Mouse (Mus musculus): ENCODE results near the gene Prkrip1.
A peak's percentile ranks its signal among the peaks of the same experiment; 100 is the strongest.

DNA sequence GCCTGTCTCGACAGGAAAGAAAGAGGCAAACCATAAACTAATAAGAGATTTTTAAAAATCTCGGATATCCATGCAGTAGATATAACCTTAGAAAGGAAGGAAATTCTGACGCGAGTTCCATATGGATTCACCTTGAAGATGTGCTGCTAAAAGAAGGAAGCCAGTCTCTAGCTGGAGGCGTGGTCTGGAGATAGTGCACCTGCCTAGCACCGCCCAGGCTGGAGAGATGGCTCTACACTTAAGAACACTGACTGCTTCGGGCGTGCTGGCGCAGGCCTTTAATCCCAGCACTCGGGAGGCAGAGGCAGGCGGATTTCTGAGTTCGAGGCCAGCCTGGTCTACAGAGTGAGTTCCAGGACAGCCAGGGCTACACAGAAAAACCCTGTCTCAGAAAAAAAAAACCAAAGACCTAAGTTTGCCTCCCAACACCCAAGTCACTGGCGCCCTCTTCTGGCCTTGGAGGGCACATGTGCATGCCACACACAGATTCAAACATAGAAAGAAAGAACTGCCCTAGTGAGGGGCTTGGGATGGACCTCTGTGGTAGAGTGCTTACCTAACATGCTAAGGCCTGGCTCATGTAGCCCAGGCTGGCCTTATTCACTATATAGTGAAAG, 61.0 kb downstream of the Prkrip1 start:
- peak; percentile 84 for TF ChIP-seq CTCF (IDR thresholded peaks at IDR 0.05; ENCODE audit: low read depth, low read length)
- no peak for TF ChIP-seq EP300 (IDR thresholded peaks at IDR 0.05; ENCODE audit: insufficient read depth, low read depth, low read length)

Data from ES-Bruce4 (cell line).